Mouse (Mus musculus) ES-CJ7 (cell line): ENCODE results near the gene Nup155.
"Not testable (repeated sequence)": the region's sequence is repeated elsewhere in the genome, so short reads cannot be mapped to it uniquely, and the experiment has no call there.

Experiments used
- DNase-seq: peaks from one replicate; pipeline ENCODE4 v3.0.0; 2011; ENCODE audit warnings: low read depth, low spot score

The Nup155 gene

DNA sequence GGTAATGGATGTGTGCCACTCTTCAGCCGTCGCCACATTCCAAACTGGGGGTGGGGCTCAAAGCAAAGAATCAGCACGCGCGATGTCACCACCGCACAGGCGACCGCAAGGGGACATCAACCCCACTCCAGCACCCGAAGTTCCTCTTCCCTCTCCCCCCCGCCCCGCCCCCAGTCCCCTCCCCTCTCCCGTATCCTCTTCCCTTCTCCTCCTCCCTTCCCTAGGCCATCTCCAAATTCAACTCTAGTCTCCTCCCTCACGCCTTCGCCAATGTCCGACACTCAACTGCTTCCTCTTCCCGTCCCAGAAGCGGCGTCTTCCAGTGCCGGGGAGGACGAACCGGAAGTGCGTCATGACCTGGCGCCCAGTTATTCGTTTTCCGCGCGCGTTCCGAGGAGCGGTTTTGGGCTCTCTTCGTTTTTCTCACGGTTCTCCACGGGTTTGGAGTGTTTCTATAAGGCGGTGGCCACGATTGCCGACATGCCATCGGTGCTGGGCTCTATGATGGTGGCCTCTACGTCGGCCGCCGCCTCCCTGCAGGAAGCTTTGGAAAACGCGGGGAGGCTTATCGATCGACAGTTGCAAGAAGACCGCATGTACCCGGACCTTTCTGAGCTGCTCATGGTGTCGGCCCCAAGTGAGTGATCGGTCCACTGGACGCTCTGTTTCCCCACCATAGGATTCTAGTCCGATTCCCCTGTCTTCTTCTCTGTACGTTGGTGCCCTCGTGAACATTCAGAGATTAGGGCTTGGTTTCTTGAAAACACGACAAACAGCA is at the start of gene Nup155:
TSS of gene Nup155 (plus strand) at position 308 of the 778 bp plus-strand sequence.
- peak; percentile 98 for DNase-seq

DNA sequence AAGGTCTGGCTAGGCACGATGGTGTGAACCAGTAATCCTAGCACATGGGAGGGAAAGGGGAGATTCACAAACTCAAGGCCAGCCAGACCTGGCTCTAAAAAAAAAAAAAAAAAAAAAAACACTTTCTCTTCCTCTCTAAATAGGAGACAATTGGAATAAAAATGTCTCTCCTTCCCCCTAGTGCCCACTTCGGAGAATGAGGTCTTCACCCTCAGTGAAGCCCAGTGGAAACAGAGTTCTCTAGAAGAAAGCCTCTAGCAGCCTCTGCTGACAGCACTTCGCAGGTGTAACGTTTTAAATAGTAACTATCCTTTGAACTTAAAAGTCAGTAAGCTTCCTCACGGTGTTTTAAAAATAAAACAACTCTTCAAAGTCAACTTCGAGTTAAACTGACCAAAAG is 43.9 kb upstream of the Nup155 start:
- DNase-seq, result no peak

DNA sequence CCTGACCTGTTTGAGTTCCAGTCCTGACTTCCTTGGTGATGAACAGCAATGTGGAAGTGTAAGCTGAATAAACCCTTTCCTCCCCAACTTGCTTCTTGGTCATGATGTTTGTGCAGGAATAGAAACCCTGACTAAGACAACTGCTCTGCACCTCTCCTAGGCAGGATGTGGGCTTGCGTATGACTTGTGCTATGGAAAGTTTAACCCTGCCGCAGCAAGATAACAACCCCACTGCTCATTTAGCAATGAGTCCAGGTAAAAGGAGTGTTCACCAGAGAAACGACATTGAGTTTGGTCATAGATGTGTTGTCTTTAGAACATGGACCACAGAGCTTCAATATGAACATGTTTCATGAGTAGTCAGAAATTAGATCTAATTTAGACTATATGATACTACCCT is 35.9 kb upstream of the Nup155 start:
- not testable (repeated sequence) for DNase-seq

DNA sequence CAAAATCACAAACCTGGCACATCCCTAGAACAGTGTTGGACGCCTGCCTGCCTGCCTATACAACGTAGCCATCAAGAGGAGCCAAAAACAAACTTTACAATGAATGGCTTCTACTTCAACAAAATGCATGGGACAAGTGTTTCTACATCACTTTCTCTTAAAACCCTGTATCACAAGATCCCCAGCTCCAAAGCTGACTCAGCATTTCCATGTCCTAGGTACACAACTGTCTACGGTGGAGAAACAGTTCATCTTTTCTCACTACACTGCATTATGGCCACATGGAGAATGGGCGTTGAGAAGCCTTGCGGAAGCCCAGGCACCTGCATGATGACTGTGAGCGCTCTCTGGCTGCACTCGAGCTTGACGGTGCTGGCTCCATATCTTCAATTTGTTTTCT is 26.9 kb upstream of the Nup155 start:
- DNase-seq, result no peak

DNA sequence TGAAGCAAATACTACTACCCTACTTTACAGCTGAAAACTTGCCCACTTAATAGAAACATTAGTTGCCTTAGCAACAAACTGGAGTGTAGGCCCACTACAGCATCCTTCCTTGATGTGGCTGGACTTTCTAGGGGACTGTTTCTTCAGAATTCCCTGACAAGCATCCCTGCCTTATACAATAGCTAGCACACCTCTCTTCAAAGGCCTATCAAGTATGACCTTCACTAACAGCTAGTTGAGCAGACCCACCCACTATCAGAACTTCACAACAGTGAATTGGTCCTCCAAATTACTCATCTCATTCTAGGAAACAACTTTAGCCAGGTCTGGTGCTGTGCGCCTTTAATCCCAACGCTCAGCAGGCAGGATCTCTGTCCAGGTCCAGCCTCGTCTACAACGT is 21.8 kb upstream of the Nup155 start:
- DNase-seq, result peak; percentile 71

DNA sequence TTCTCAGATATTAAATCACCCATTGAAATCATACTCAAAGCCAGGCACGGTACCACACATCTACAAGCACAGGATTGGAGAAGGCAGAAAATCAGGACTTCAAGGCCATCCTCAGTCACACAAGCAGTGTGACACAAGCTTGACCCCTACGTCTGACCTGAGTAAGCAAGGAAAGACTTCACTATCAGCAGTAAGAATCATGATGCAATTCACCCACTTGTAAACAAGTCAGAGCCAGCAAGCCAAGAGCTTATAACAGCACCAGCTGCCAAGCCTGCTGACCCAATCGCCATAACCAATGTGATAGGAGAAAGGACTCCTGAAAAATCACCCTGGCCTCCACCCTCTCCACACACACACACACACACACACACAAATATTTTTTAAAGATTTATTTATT is 20.4 kb upstream of the Nup155 start:
- no peak for DNase-seq

DNA sequence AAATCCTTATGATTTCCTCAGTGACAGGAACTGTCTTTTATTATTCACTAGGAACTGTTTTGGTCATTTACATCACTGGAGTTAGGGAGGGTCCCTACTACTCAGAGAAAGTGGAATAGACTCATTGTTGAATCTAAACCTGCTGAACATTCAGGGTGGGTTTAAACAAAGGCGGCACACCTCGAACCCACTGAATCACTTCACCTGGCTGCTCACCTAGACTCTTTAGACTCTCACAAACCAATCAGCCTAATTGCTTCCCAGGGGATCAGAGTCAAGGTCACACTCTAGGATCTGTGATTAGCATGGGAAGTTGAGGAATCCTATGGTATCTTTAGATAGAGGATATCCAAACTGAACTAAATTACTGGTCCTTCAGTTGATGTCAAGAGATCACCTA is 18.4 kb upstream of the Nup155 start:
- DNase-seq, result peak; percentile 54

GRCm38 (mm10) chr15:8092668-8093067 is 16.4 kb upstream of the Nup155 start:
- not testable (repeated sequence) for DNase-seq

DNA sequence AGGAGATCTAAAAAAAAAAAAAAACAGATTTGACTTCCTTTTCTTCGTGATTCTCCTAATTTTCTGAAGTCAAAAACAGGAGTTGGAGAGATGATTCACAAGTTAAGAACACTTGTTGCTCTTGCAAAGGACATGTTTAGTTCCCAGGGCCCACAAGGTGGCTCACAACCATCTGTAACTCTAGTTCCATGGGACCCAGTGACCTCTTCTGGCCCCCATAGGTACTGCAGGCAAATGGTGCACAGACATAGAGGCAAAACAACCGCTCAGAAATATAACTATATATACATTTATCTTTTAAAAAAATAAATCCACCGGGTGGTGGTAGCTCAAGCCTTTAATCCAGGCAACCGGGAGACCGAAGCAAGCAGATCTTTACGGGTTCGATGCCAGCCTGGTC is 11.2 kb upstream of the Nup155 start:
- peak; percentile 92 for DNase-seq

DNA sequence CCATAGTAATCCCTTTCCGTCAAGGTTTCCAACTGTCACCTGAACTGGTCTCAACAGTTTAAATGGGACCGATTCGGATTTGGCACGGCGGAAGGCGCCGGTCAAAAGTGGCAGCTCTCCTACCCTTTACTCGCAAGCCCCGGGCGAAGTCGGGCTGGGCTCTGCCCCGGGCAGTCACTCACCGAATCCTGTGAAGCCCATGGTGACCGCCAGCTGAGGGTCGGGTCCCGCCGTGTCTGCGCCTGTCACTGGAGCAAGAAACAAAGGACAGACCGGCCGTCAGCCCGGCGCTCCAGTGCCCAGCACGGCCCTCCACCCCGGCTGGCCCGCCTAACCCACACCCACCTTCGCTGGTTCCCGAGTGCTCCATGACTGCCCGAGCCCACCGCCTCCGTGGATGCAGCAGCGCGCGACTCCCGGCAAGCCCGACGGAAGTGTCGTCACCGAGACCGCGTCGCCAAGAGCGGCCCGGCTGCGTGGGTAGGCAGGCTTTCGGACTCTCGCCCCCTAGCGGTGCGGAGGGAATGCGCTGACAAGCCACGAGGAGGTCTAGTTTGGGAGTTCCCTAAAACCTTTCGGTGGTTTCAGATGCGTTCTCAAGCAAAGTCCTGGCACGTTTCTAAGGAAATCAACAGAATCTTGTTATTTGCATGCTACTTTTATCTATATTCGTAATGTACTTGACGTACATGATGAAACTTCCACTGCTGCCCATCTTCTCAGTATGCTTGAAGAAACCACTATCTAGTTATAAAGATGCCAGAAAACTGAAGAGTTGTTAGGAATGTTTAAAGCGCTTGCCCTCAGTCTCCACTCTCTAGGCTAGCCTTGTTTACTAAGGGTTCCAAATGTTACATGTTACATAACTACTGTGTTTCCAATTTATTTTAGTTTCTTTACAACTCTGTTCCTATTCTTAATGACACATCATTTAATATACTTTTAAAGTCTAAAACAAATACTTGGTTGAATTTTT is 10.0 kb upstream of the Nup155 start, which contains the start of gene Wdr70:
TSS of gene Wdr70 (minus strand) at position 436 of the 976 bp plus-strand sequence.
- DNase-seq, result peak; percentile 96

- not testable (repeated sequence) for DNase-seq
Observed at GRCm38 (mm10) chr15:8101975-8102542, 7.0 kb upstream of the Nup155 start.

GRCm38 (mm10) chr15:8108360-8108965 is 610 bp upstream of the Nup155 start:
- no peak for DNase-seq

- DNase-seq, result no peak
Observed at GRCm38 (mm10) chr15:8109782-8110181, 709 bp downstream of the Nup155 start.

DNA sequence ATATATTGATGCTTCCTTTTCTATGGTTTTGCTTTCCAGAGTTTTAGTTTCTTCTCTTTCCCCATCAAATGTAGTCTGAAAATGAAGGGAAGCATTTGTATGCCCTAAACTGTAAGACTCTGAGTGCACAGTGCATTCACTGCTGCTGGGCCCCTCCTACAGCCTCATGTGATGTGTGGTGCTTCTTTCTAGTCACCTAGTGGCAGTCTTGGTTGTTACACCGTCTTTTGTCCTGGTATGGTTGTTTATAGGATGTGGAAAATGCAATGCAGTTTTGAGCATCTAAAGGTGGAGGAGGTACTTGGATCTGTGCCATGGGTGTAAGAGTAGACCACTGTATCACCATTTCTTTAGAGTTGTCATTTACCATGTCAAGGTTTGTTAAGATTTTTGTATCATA is 20.2 kb downstream of the Nup155 start:
- DNase-seq, result peak; percentile 60

GRCm38 (mm10) chr15:8131268-8131667 is 22.2 kb downstream of the Nup155 start:
- no peak for DNase-seq

GRCm38 (mm10) chr15:8131761-8132160 is 22.7 kb downstream of the Nup155 start:
- peak; percentile 55 for DNase-seq

DNA sequence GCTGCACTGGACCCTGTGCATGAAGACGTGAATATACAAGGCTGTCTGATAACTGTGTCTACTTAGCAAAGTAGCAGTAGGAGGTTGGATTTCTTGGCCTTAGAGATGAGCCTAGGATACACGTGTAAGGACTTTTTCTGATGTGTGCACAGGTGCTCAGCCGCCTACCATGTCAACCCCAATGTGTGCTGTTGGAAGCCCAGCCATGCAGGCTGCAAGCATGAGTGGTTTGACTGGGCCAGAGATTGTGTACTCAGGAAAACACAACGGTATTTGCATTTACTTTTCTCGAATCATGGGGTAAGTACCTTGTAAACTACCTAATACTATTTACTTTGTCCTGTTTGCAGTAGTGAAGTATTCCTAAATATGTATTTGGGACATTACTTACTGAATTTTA is 26.5 kb downstream of the Nup155 start:
- DNase-seq, result no peak

- peak; percentile 69 for DNase-seq
Observed at GRCm38 (mm10) chr15:8161841-8162240, 52.8 kb downstream of the Nup155 start.

GRCm38 (mm10) chr15:8168591-8169265 is 59.7 kb downstream of the Nup155 start, which contains the start of gene Cplane1:
TSS of gene Cplane1 (plus strand) at chr15:8169106.
- peak; percentile 88 for DNase-seq

- DNase-seq, result no peak
Observed at GRCm38 (mm10) chr15:8169266-8169746, 60.2 kb downstream of the Nup155 start.

DNA sequence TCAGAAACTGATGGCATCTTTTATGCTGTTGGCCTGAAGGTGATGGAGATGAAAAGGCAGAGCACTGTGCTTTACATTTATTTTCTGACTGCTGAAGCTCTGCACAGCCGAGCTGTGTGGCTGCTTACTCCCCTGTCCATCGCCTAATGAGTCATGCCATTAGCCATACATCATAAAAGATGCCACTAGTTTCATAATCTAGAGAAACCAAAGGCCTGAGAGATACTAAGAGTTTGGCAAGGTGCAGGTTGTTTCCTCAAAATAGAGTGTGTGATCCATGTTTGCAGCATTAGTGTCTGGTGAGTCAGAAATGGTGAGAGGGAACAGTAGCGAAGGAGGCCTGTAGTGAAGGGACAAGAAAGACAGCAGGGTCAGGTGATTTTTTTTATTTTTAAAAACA is 80.5 kb downstream of the Nup155 start:
- no peak for DNase-seq
